Mouse (Mus musculus) myocyte (in vitro differentiated cells): Measurements from ENCODE around the gene Ttll12. TPM values are rescaled to one million over a fixed set of nuclear protein-coding genes. Genes with fewer than 3 reads are reported as not detected.
A peak's percentile ranks its signal among the peaks of the same experiment; 100 is the strongest.

Experiments used
- H3K27me3 ChIP-seq: one replicate; pipeline ENCODE4 v1.6.1; 2011; ENCODE audit not compliant: control insufficient read depth, insufficient read depth, insufficient read length
- H3K36me3 ChIP-seq: one replicate; pipeline ENCODE4 v1.6.1; 2011; ENCODE audit not compliant: control insufficient read depth, insufficient read depth
- H3K4me2 ChIP-seq: one replicate; pipeline ENCODE4 v1.6.1; 2011; ENCODE audit warnings: low read depth, control low read depth
- H3K4me3 ChIP-seq: one replicate; pipeline ENCODE4 v1.5.1; 2011; ENCODE audit warnings: mild to moderate bottlenecking, control low read depth, moderate library complexity
- H3K79me2 ChIP-seq: one replicate; pipeline ENCODE4 v1.6.1; 2011; ENCODE audit not compliant: control insufficient read depth, insufficient read depth
- H3ac ChIP-seq: one replicate; pipeline ENCODE4 v1.6.1; 2011; ENCODE audit not compliant: control insufficient read depth, insufficient read length
- CEBPB ChIP-seq: IDR thresholded peaks from 2 replicates; pipeline ENCODE4 v1.6.1; 2011; ENCODE audit warnings: mild to moderate bottlenecking, moderate library complexity; ENCODE audit not compliant: poor library complexity, insufficient read depth, severe bottlenecking
- E2F4 ChIP-seq: IDR thresholded peaks from one replicate; pipeline ENCODE4 v1.6.1; 2011; ENCODE audit warnings: mild to moderate bottlenecking, control low read depth, moderate library complexity; ENCODE audit not compliant: insufficient read depth
- MAX ChIP-seq: IDR thresholded peaks from one replicate; pipeline ENCODE4 v1.6.1; 2011; ENCODE audit warnings: low read depth, mild to moderate bottlenecking, control low read depth
- MYOD1 ChIP-seq, 3 experiments: IDR thresholded peaks; one replicate each; pipeline ENCODE4 v1.6.1; 2011; ENCODE audit warnings: control low read depth in 2 of 3, low read depth in 2 of 3, mild to moderate bottlenecking in 2 of 3, moderate library complexity in 1 of 3; ENCODE audit not compliant: insufficient read length in 2 of 3, control insufficient read depth in 1 of 3
- MYOG ChIP-seq, 3 experiments: IDR thresholded peaks; one replicate each; pipeline ENCODE4 v1.6.1; 2011; ENCODE audit warnings: control low read depth in 2 of 3, low read depth in 2 of 3, mild to moderate bottlenecking in 2 of 3; ENCODE audit not compliant: insufficient read length in 2 of 3, control insufficient read depth in 1 of 3, insufficient read depth in 1 of 3
- POLR2A ChIP-seq: IDR thresholded peaks from one replicate; pipeline ENCODE4 v1.6.1; 2011; ENCODE audit warnings: low read depth, mild to moderate bottlenecking, control low read depth, moderate library complexity; ENCODE audit not compliant: insufficient read length
- POLR2AphosphoS2 ChIP-seq: IDR thresholded peaks from one replicate; pipeline ENCODE4 v1.6.1; 2011; ENCODE audit warnings: low read depth, control low read depth; ENCODE audit not compliant: insufficient read length
- REST ChIP-seq: IDR thresholded peaks from one replicate; pipeline ENCODE4 v1.6.1; 2011; ENCODE audit warnings: mild to moderate bottlenecking, control low read depth, moderate library complexity; ENCODE audit not compliant: insufficient read depth, insufficient read length
- SRF ChIP-seq: IDR thresholded peaks from one replicate; pipeline ENCODE4 v1.6.1; 2011; ENCODE audit warnings: low read depth; ENCODE audit not compliant: control insufficient read depth, insufficient read length
- TCF12 ChIP-seq: IDR thresholded peaks from one replicate; pipeline ENCODE4 v1.6.1; 2011; ENCODE audit warnings: mild to moderate bottlenecking, control low read depth; ENCODE audit not compliant: poor library complexity, insufficient read depth, severe bottlenecking
- TCF3 ChIP-seq: IDR thresholded peaks from one replicate; pipeline ENCODE4 v1.6.1; 2011; ENCODE audit warnings: low read depth, control low read depth; ENCODE audit not compliant: insufficient read length
- USF1 ChIP-seq: IDR thresholded peaks from one replicate; pipeline ENCODE4 v1.6.1; 2011; ENCODE audit warnings: low read depth, mild to moderate bottlenecking, control low read depth, moderate library complexity
- polyA plus RNA-seq: library from polyadenylated mRNA; unstranded; fragments of >200 nt; fragmentation: generic; extraction: Trizol; gene quantifications from one replicate; pipeline ENCODE4 v1.2.1, GENCODE M21; 2012; ENCODE audit warnings: missing spikeins

Ttll12 gene
- polyA plus RNA-seq, 1 experiment, result 69.6 TPM

- H3K79me2 ChIP-seq, result no peaks in the 10 kb centered on the region
These were observed 8.5 kb upstream of the Ttll12 start for GRCm38 (mm10) chr15:83603426-83603825.

GRCm38 (mm10) chr15:83603046-83603396 lies 8.1 kb upstream of the Ttll12 start:
- no peak overlapping the region for H3ac ChIP-seq
- no peaks in the 10 kb centered on the region for H3K36me3 ChIP-seq
- H3K27me3 ChIP-seq, result peaks cover 5% of the 10 kb centered on the region
- no peaks in the 10 kb centered on the region for H3K79me2 ChIP-seq
- TF ChIP-seq TCF3 (no peak), CEBPB (no peak), MYOG (IDR thresholded peaks at IDR 0.05; ENCODE audit: control insufficient read depth in 1 of 3, insufficient read depth in 1 of 3, insufficient read length in 2 of 3, low read depth in 2 of 3) (no peak), POLR2A (no peak), POLR2AphosphoS2 (no peak), REST (no peak), MYOD1 (IDR thresholded peaks at IDR 0.05; ENCODE audit: control insufficient read depth in 1 of 3, insufficient read length in 2 of 3, low read depth in 2 of 3) (no peak), MAX (no peak), SRF (no peak), TCF12 (no peak), USF1 (no peak), E2F4 (no peak)
- H3K4me3 ChIP-seq, result no peak overlapping the region
- no peak overlapping the region for H3K4me2 ChIP-seq

More at GRCm38 (mm10) chr15:83603426-83603825, 8.5 kb upstream of the Ttll12 start:
- TF ChIP-seq SRF (no peak), CEBPB (no peak), MAX (no peak), POLR2AphosphoS2 (no peak), TCF3 (no peak), POLR2A (no peak), E2F4 (no peak), USF1 (no peak), TCF12 (no peak), MYOD1 (IDR thresholded peaks at IDR 0.05; ENCODE audit: control insufficient read depth in 1 of 3, insufficient read length in 2 of 3, low read depth in 2 of 3) (no peak), REST (no peak), MYOG (IDR thresholded peaks at IDR 0.05; ENCODE audit: control insufficient read depth in 1 of 3, insufficient read depth in 1 of 3, insufficient read length in 2 of 3, low read depth in 2 of 3) (no peak)
- no peak overlapping the region for H3ac ChIP-seq
- no peak overlapping the region for H3K4me2 ChIP-seq
- no peaks in the 10 kb centered on the region for H3K36me3 ChIP-seq
- no peak overlapping the region for H3K4me3 ChIP-seq
- H3K27me3 ChIP-seq, result peaks cover 9% of the 10 kb centered on the region

- Histone ChIP-seq H3K79me2 (no peaks in the 10 kb centered on the region), H3K4me2 (no peak overlapping the region), H3K4me3 (no peak overlapping the region), H3K36me3 (no peaks in the 10 kb centered on the region), H3K27me3 (no peaks in the 10 kb centered on the region), H3ac (no peak overlapping the region)
- TF ChIP-seq MYOD1 (IDR thresholded peaks at IDR 0.05; ENCODE audit: control insufficient read depth in 1 of 3, insufficient read length in 2 of 3, low read depth in 2 of 3) (peak in 2 of 3 experiments; percentile 22 to 55), MYOG (IDR thresholded peaks at IDR 0.05; ENCODE audit: control insufficient read depth in 1 of 3, insufficient read depth in 1 of 3, insufficient read length in 2 of 3, low read depth in 2 of 3) (peak in 1 of 3 experiments; percentile 61), TCF12 (no peak), USF1 (no peak)
These were observed 7.6 kb upstream of the Ttll12 start for GRCm38 (mm10) chr15:83602372-83603045.

- no peak overlapping the region for H3K4me3 ChIP-seq
- TF ChIP-seq POLR2AphosphoS2 (no peak), POLR2A (no peak), MAX (no peak), TCF12 (no peak), E2F4 (no peak), TCF3 (no peak), MYOD1 (IDR thresholded peaks at IDR 0.05; ENCODE audit: control insufficient read depth in 1 of 3, insufficient read length in 2 of 3, low read depth in 2 of 3) (no peak), SRF (no peak), USF1 (no peak), CEBPB (no peak), MYOG (IDR thresholded peaks at IDR 0.05; ENCODE audit: control insufficient read depth in 1 of 3, insufficient read depth in 1 of 3, insufficient read length in 2 of 3, low read depth in 2 of 3) (no peak), REST (no peak)
- H3K36me3 ChIP-seq, result no peaks in the 10 kb centered on the region
- no peak overlapping the region for H3K4me2 ChIP-seq
- H3ac ChIP-seq, result no peak overlapping the region
- H3K27me3 ChIP-seq, result no peaks in the 10 kb centered on the region
- H3K79me2 ChIP-seq, result no peaks in the 10 kb centered on the region
These were observed 6.2 kb upstream of the Ttll12 start for GRCm38 (mm10) chr15:83601185-83601584.

- TF ChIP-seq MYOG (IDR thresholded peaks at IDR 0.05; ENCODE audit: control insufficient read depth in 1 of 3, insufficient read depth in 1 of 3, insufficient read length in 2 of 3, low read depth in 2 of 3), result no peak
- no peak for TF ChIP-seq POLR2AphosphoS2
- no peak for TF ChIP-seq POLR2A
- no peak for TF ChIP-seq CEBPB
- TF ChIP-seq SRF, result no peak
- no peak for TF ChIP-seq USF1
- no peak overlapping the region for H3K4me2 ChIP-seq
- H3ac ChIP-seq, result no peak overlapping the region
- H3K36me3 ChIP-seq, result no peaks in the 10 kb centered on the region
- H3K4me3 ChIP-seq, result no peak overlapping the region
- H3K79me2 ChIP-seq, result peaks cover 30% of the 10 kb centered on the region
- no peaks in the 10 kb centered on the region for H3K27me3 ChIP-seq
These were observed 1.9 kb upstream of the Ttll12 start for GRCm38 (mm10) chr15:83596833-83597232.
